Mouse (Mus musculus) urinary bladder, postnatal 14 days (tissue): ENCODE results near the gene Aldh3b1.
"Not testable (repeated sequence)": the region's sequence is repeated elsewhere in the genome, so short reads cannot be mapped to it uniquely, and the experiment has no call there.

ENCODE experiments used
- DNase-seq: peaks from one replicate; pipeline ENCODE4 v3.0.0; 2021; ENCODE audit warnings: low spot score

Aldh3b1 gene

DNA sequence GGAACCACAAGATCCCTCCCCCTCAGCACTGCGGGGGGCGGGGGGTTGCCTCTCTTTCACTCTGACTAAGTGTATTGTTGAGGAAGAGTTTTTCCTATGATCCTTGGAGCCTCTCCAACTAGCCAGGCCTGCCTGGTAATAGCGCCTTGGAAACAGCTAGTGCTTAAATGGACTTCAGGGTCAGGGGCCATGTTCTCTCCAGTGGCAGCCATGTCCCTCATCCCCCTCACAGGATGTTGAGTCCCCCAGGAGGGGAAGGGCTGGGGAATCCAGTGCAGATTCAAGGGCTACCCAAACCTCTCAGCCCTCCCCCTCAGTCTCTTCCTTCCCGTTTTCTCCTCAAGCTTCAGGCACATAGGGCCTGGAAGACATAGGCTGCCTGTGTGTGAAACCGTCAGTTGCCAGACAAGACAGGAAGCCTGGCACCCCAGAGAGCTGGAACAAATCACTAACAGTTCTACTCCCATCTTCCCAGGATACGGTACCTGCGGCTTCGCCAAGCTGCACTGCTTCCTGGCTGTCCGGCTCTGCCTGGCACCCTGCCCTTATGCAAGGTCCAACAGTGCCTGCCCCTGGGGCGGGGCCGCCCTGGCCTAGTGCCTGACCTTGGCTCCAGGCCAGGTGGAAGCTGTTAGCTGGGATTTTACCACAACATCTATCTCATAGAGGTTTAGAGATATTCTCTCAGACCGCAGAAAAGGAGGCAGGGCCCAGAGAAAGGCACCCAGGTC, at the start of gene Aldh3b1:
Gene Aldh3b1 (minus strand): TSS at position 598 of the 731 bp plus-strand sequence.
- peak; percentile 84 for DNase-seq

DNA sequence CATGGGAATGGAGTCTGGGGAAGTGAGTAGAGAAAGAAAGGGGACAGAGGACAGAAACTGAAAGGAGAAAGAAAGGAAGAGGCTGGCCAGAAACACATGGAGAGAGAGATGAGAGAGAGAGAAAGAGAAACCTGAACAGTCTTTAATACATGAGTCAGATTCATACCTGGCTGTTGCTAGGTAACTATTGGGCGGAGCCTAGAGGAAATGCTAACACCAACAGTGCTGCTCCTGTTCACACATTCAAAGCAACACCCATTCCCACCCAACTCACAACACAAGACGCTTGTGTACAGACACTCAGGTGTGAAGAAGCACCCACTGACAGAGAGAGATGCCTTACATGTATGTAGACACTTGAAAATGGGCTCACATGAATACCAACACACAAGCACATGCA, 46.3 kb upstream of the Aldh3b1 start:
- no peak for DNase-seq

DNA sequence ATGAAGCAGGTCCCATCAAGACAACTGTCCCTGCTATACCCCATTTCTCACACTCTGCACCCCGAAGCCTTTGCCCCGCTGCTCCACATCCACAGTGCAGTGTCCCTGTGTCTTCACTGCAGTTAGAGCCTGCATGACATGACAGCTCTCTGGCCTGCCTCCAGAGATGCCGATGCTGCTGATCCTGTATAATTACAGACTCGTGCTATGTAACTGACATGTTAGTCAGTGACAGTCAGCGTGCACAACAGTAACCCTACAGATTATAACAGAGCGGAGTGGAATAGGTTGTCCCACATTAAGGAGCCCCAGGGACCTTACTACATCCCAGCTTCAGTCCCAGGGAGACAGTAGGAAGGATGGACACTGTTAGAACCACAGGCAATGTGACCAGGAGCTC, 45.0 kb upstream of the Aldh3b1 start:
- not testable (repeated sequence) for DNase-seq

GRCm38 (mm10) chr19:3972229-3972628, 42.6 kb upstream of the Aldh3b1 start, which contains the start of gene Aldh3b2:
Aldh3b2 (plus strand) TSS chr19:3972328.
- DNase-seq, result peak; percentile 87

GRCm38 (mm10) chr19:3967258-3967657, 37.6 kb upstream of the Aldh3b1 start:
- no peak for DNase-seq

DNA sequence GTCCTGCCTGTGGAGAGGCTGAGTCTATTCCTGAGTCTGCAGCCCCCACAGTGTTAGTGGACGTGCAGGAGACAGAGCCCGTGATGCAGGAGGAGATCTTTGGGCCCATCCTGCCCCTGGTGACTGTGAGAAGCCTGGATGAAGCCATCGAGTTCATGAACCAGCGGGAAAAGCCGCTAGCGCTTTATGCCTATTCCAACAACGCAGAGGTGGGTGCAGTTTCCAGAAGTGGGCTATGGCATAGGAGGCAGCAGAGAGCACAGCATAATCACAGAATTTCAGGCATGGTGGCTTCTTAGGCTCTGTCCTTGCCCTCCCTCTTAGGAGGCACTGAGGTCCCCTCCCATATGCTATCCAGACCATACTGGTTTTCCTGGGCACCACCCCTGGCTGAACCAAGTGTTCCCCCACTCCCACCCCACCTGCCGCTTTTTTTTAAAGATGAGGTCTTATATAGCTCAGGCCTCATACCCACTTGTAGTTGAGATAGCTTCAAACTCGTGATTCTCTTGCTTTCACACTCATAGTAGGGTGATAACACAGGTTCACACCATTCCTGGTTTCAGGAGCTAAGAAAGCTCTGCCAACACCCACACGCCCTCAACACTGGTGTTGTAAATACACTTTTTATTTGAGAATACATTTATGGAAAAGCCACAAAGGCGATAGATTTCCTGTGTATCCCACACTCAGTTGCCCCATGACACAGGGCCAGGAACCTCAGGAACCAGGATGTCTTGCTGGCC, 36.9 kb upstream of the Aldh3b1 start:
- no peak for DNase-seq

DNA sequence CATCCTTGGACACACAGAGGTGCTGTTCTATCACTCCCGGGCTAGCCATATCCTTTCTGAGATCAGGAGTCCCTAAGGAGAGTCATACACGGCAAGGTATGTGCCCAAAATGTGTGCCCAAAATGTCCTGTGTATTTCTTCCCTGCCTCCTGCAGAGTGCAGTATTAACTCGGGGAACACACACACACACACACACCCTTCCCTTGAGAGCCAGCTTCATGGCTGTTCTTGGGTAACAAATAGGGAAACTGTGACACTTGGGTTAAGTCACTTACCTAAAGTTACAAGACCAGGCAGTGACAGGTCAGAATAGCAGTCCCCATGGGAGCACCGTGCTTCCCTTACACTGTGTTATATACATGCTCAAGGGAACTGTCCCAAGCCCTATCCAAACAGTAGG, 34.4 kb upstream of the Aldh3b1 start:
- no peak for DNase-seq

GRCm38 (mm10) chr19:3962469-3962868, 32.9 kb upstream of the Aldh3b1 start:
- peak; percentile 48 for DNase-seq

GRCm38 (mm10) chr19:3961805-3962204, 32.2 kb upstream of the Aldh3b1 start:
- not testable (repeated sequence) for DNase-seq

GRCm38 (mm10) chr19:3960211-3960610, 30.6 kb upstream of the Aldh3b1 start:
- DNase-seq, result peak; percentile 62

GRCm38 (mm10) chr19:3959030-3959429, 29.4 kb upstream of the Aldh3b1 start:
- no peak for DNase-seq

DNA sequence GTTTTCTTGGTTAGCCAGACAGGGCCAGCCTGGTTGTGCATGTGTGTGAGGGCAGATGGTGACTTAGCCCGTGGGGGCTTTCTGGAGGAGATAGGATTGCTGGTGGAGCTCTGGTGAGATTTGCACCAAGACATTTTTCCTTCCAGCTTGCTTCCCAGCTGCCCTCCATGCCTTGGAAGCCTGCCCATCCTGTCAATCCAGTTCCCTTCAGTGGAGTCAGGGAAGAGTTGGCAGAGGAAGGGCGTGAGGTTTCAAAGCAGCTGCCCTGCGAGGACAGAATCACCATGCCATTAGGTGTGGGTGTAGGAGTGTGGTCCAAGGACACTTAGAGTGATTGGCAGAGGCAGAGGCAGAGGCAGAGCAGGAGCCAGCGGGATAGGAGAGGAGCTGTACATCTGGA, 28.9 kb upstream of the Aldh3b1 start, which contains the start of gene Aldh3b3:
Gene Aldh3b3 (plus strand): TSS at position 176 of the 400 bp plus-strand sequence.
- no peak for DNase-seq

DNA sequence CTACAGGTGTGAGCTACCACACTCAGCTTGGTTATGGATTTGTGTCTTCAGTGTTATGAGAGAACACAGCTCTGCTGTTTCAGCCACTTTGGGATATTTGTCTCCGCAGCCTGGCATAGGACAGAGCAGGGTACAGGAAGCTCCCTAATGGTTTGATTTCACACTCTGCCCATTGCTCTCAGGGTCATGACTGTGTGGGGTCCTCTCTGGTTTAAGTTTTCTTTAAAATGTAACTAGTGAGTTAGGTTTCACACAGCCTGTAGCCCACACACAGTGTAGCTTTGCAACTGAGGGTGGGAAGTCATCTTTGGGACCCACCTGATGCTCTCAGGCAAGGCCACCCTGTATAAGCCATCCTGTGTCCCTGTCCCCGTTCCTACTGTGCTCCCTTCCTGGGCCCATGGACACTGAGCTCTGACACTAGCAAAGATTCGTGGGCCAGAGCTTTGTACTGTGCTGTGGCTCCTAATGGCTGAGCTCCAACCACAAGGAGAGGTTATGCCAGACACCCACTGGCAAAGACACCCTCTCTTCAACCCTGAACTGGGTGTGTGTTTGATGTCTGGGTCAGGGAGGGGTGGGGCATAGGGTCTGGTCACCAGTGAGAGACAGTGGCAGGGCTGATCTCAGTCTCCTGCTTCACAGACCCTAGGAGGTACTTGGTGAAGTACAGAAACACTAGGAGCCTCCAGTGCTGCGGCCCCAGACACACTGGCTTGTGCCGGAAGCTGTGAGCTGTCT, 27.9 kb upstream of the Aldh3b1 start:
- DNase-seq, result not testable (repeated sequence)

DNA sequence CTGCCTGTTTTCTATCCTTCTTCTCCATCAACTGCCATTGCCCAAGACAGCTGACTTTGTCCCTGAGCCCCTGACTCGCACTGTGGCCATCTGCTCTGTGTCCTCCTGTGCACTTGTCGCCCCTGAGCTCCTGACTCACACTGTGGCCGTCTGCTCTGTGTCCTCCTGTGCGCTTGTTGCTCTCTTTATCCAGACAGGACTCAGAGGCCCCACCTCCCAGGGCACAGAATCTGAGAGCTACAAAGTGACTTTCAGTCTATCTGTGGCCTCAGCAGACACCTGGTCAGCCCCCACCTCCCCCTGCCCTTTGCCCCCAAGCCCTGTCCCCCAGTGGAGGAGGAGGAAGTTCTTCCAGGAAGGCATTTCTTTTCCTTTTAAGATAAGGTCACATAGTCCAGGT, 26.2 kb upstream of the Aldh3b1 start:
- DNase-seq, result no peak

GRCm38 (mm10) chr19:3955033-3955432, 25.4 kb upstream of the Aldh3b1 start:
- no peak for DNase-seq

- DNase-seq, result no peak
These were observed 22.5 kb upstream of the Aldh3b1 start for GRCm38 (mm10) chr19:3952099-3952498.

GRCm38 (mm10) chr19:3951461-3951860, 21.9 kb upstream of the Aldh3b1 start:
- DNase-seq, result no peak

GRCm38 (mm10) chr19:3950331-3950730, 20.7 kb upstream of the Aldh3b1 start:
- no peak for DNase-seq

- no peak for DNase-seq
These were observed 18.9 kb upstream of the Aldh3b1 start for GRCm38 (mm10) chr19:3948546-3948945.

GRCm38 (mm10) chr19:3947813-3948212, 18.2 kb upstream of the Aldh3b1 start:
- DNase-seq, result no peak

DNA sequence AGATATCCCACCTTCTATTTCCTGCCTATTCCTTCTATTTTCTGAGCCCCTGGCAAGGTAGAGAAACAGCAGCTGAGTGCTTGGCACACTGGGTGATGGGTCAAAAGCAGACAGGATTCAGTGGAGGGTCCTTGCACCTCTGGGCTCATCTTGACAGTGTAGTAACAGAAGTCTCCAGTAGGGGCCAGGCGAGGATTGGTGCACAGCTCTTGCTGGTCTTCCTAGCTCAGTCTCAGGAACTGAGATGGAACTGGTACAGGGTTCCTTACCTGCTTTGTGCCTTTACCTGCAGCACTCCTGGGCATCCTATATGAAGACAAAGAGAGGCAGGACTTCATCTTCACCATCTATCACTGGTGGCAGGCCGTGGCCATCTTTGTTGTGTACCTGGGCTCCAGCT, 17.1 kb upstream of the Aldh3b1 start:
- peak; percentile 73 for DNase-seq

GRCm38 (mm10) chr19:3945872-3946564, 16.4 kb upstream of the Aldh3b1 start:
- no peak for DNase-seq
